Mouse (Mus musculus) ES-Bruce4 (cell line): ENCODE data around the gene Ccr6.

ENCODE experiments used
- CTCF ChIP-seq: IDR thresholded peaks from one replicate; pipeline ENCODE4 v1.8.1; 2011; ENCODE audit warnings: low read depth, low read length
- EP300 ChIP-seq: IDR thresholded peaks from 2 replicates; pipeline ENCODE4 v1.6.1; 2011; ENCODE audit warnings: low read depth, low read length; ENCODE audit not compliant: insufficient read depth
- POLR2A ChIP-seq: IDR thresholded peaks from one replicate; pipeline ENCODE4 v1.8.1; 2011; ENCODE audit warnings: low read length; ENCODE audit not compliant: insufficient read depth

DNA sequence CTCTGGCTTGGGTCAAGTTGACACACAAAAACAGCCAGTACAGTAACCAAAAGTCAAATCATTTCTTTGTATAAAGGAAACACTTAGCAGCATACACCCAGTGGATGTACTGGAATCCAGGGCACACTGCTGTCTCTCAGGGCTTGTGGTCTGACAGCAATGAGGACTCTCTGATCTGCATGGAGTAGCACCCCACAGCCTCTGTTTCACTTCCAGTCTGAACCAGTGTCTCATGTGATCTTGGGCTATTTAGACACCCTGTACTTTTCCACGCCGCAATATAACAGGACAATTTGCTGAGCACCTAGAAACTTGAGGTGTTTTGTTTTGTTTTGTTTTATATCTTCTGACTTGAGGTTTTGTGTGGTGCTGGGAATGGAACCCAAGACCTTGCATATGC lies 10.7 kb upstream of the Ccr6 start:
- TF ChIP-seq POLR2A (no peak), CTCF (no peak), EP300 (no peak)
